ENCODE assay signal across 19 mouse cellular contexts in genomic region chr2:128345557-128345956, GRCm38 (mm10).
DNase-seq lines count a peak whose midpoint lies in the region.
"Had no signal": no experiment of that assay in that cellular context is flagged by ENCODE, and none has a peak within 500 bp of the region (broad histone marks: within the 10 kb centered on the region; RNA-seq: fewer than 3 reads in every experiment).

No protein-coding gene starts in this region.

- WGBS in embryonic facial prominence, embryonic 10.5 days = 58% methylated on average over 11 of the region's 11 CpGs
- WGBS in limb, embryonic 10.5 days = 57% methylated on average over 11 of the region's 11 CpGs

- DNase-seq in CD8-positive naive resting alpha-beta T cell, adult 2 months (ENCODE audit: low read depth in 2 of 2, low spot score in 2 of 2) = peak; percentile 25 to 35
- peak; percentile 39 for DNase-seq in embryonic facial prominence, embryonic 10.5 days (ENCODE audit: low spot score)
- DNase-seq in limb, embryonic 10.5 days (ENCODE audit: low spot score) = no peak
- peak; percentile 18 to 19 for DNase-seq in thymus, postnatal 10 days (ENCODE audit: low spot score in 2 of 2)
- DNase-seq in kidney, adult 18-20 months = no peak
- no peak for DNase-seq in layer of hippocampus, postnatal 10 days (ENCODE audit: low spot score in 2 of 2)
- no peak for DNase-seq in gastrocnemius, postnatal 25 days
- DNase-seq: adrenal gland, postnatal 10 days; cerebellum, adult 11-12 months; gastrocnemius, adult 2 months; lung, embryonic 14.5 days; lung, postnatal 4 days had no signal

- H3K36me3 ChIP-seq in embryonic facial prominence, embryonic 10.5 days (replicated peaks) = no peaks in the 10 kb centered on the region
- H3K36me3 ChIP-seq in limb, embryonic 10.5 days = no peaks in the 10 kb centered on the region
- H3K36me3 ChIP-seq: forebrain, embryonic 15.5 days; hindbrain, embryonic 12.5 days; midbrain, embryonic 10.5 days; neural tube, embryonic 13.5 days had no signal

- H3K4me3 ChIP-seq in embryonic facial prominence, embryonic 10.5 days = no peak overlapping the region
- H3K4me3 ChIP-seq in limb, embryonic 10.5 days = no peak overlapping the region
- H3K4me3 ChIP-seq: forebrain, embryonic 15.5 days; gastrocnemius, adult 2 months; hindbrain, embryonic 12.5 days; left cerebral cortex, adult 2 months; midbrain, embryonic 10.5 days; neural tube, embryonic 13.5 days had no signal

- no peaks in the 10 kb centered on the region for H3K9me3 ChIP-seq in embryonic facial prominence, embryonic 10.5 days
- H3K9me3 ChIP-seq in limb, embryonic 10.5 days (replicated peaks) = no peaks in the 10 kb centered on the region
- H3K9me3 ChIP-seq: forebrain, embryonic 15.5 days; hindbrain, embryonic 12.5 days; midbrain, embryonic 10.5 days; neural tube, embryonic 13.5 days had no signal

- H3K27ac ChIP-seq in embryonic facial prominence, embryonic 10.5 days (replicated peaks) = peak overlapping the region; percentile 60; the same call in 1 of the 2 replicates
- peak overlapping the region; percentile 75 for H3K27ac ChIP-seq in limb, embryonic 10.5 days
- H3K27ac ChIP-seq: forebrain, embryonic 15.5 days; gastrocnemius, adult 2 months; hindbrain, embryonic 12.5 days; kidney, postnatal 0 days; left cerebral cortex, adult 2 months; midbrain, embryonic 10.5 days; neural tube, embryonic 13.5 days had no signal

- H3K4me1 ChIP-seq in embryonic facial prominence, embryonic 10.5 days = peaks cover 32% of the 10 kb centered on the region
- H3K4me1 ChIP-seq in limb, embryonic 10.5 days = peaks cover 15% of the 10 kb centered on the region
- H3K4me1 ChIP-seq: neural tube, embryonic 13.5 days had no signal

- no peaks in the 10 kb centered on the region for H3K27me3 ChIP-seq in embryonic facial prominence, embryonic 10.5 days (replicated peaks; ENCODE audit: low read depth, poor library complexity, severe bottlenecking)
- no peaks in the 10 kb centered on the region for H3K27me3 ChIP-seq in limb, embryonic 10.5 days (ENCODE audit: low read depth, poor library complexity, severe bottlenecking)
- H3K27me3 ChIP-seq: CH12.LX; forebrain, embryonic 15.5 days; hindbrain, embryonic 12.5 days; neural tube, embryonic 13.5 days had no signal

Comparison
In these comparisons a context has a peak if more than half of its experiments do, and no peak if none do; other contexts are left out.
1. DNase-seq: peak in CD8-positive naive resting alpha-beta T cell, adult 2 months (2 of 2), embryonic facial prominence, embryonic 10.5 days (single experiment) and thymus, postnatal 10 days (2 of 2); none in limb, embryonic 10.5 days (single experiment), kidney, adult 18-20 months (single experiment), layer of hippocampus, postnatal 10 days (0 of 2) and gastrocnemius, postnatal 25 days (single experiment).